Mouse (Mus musculus) thymus, adult 2 months (tissue): Measurements from ENCODE around the gene Hist1h1c.

Source experiments
- CTCF ChIP-seq: fragments of 200-500 bp; IDR thresholded peaks from 2 replicates; pipeline ENCODE4 v1.5.1; 2012; ENCODE audit warnings: mild to moderate bottlenecking, control low read depth, low read length, moderate library complexity, borderline replicate concordance; ENCODE audit not compliant: control insufficient read depth, poor library complexity, insufficient read depth; ENCODE audit errors: extremely low read depth
- POLR2A ChIP-seq: fragments of 200-500 bp; IDR thresholded peaks from 2 replicates; pipeline ENCODE4 v1.6.1; 2012; ENCODE audit warnings: mild to moderate bottlenecking, low read length, control low read depth, moderate library complexity; ENCODE audit not compliant: control insufficient read depth, poor library complexity, insufficient read depth; ENCODE audit errors: extremely low read depth

GRCm38 (mm10) chr13:23688956-23689355 lies 49.7 kb upstream of the Hist1h1c start:
- no peak for TF ChIP-seq CTCF
- TF ChIP-seq POLR2A: no peak
